Mouse (Mus musculus): ENCODE results near the gene Tmem44. TPM values are rescaled to one million over a fixed set of nuclear protein-coding genes. Genes with fewer than 3 reads are reported as not detected.
A peak's percentile ranks its signal among the peaks of the same experiment; 100 is the strongest.

The Tmem44 gene
- 23.5 and 23.8 TPM in 2 replicates for polyA plus RNA-seq (2015; fragmentation: Nextera tagmentation; extraction: Ambion mirVana)

GRCm38 (mm10) chr16:30550748-30551192 lies at the start of gene Tmem44:
Tmem44 (minus strand) TSS chr16:30550842.
- Histone ChIP-seq H3K36me3 (ENCODE audit: control insufficient read depth, insufficient read depth, low read length) (peaks cover 12% of the 10 kb centered on the region; the same call in 1 of the 2 replicates), H3K9me3 (ENCODE audit: control insufficient read depth, low read length) (peaks cover 8% of the 10 kb centered on the region), H3K27me3 (ENCODE audit: control insufficient read depth, insufficient read depth, low read depth, low read length) (no peaks in the 10 kb centered on the region), H3K4me1 (replicated peaks; ENCODE audit: control insufficient read depth, insufficient read depth, low read length) (peaks cover 21% of the 10 kb centered on the region), H3K4me2 (ENCODE audit: low read depth, low read length) (peak within 1 kb of the TSS; percentile 86), H3K9ac (ENCODE audit: low read length) (peak within 1 kb of the TSS; percentile 95), H3K4me3 (ENCODE audit: low read length) (peak within 1 kb of the TSS; percentile 76), H3K27ac (ENCODE audit: low read length) (peak within 1 kb of the TSS; percentile 44)
- 3% methylated on average over 14 of the region's 14 CpGs for WGBS
- peak; percentile 26; the same call in 1 of the 2 replicates for ATAC-seq (ENCODE audit: low read depth)

- under 1% methylated on average over 53 of the region's 63 CpGs for WGBS
- no peaks in the 10 kb centered on the region for H3K36me3 ChIP-seq (ENCODE audit: control insufficient read depth, insufficient read depth, low read length)
- no peaks in the 10 kb centered on the region for H3K9me3 ChIP-seq (ENCODE audit: control insufficient read depth, low read length)
- peak within 1 kb of the TSS; percentile 86 for H3K4me3 ChIP-seq (ENCODE audit: low read length)
- H3K27ac ChIP-seq (ENCODE audit: low read length): peak within 1 kb of the TSS; percentile 91
- peak within 1 kb of the TSS; percentile 92 for H3K4me2 ChIP-seq (ENCODE audit: low read depth, low read length)
- 0 out of 2 replicates have a peak, but pooled peaks cover 1% of the 10 kb centered on the region for H3K27me3 ChIP-seq (ENCODE audit: control insufficient read depth, insufficient read depth, low read depth, low read length)
- H3K4me1 ChIP-seq (replicated peaks; ENCODE audit: control insufficient read depth, insufficient read depth, low read length): peaks cover 44% of the 10 kb centered on the region
- peak; percentile 84 for ATAC-seq (ENCODE audit: low read depth)
- H3K9ac ChIP-seq (ENCODE audit: low read length): peak within 1 kb of the TSS; percentile 86
Observed at GRCm38 (mm10) chr16:30599491-30600268, 49.0 kb upstream of the Tmem44 start, which contains the start of gene Fam43a. Fam43a (plus strand) TSS chr16:30599723.

- peak overlapping the region; percentile 47 for H3K4me2 ChIP-seq (ENCODE audit: low read depth, low read length)
- WGBS: 11% methylated on average over 16 of the region's 16 CpGs
Observed at GRCm38 (mm10) chr16:30596959-30597681, 46.5 kb upstream of the Tmem44 start.

GRCm38 (mm10) chr16:30595835-30596557 lies 45.4 kb upstream of the Tmem44 start:
- no peak overlapping the region for H3K4me2 ChIP-seq (ENCODE audit: low read depth, low read length)
- 46% methylated on average over 14 of the region's 14 CpGs for WGBS
- no peak overlapping the region for H3K27ac ChIP-seq (ENCODE audit: low read length)
- H3K27me3 ChIP-seq (ENCODE audit: control insufficient read depth, insufficient read depth, low read depth, low read length): 0 out of 2 replicates have a peak, but pooled peaks cover 2% of the 10 kb centered on the region
- H3K36me3 ChIP-seq (ENCODE audit: control insufficient read depth, insufficient read depth, low read length): no peaks in the 10 kb centered on the region
- peaks cover 11% of the 10 kb centered on the region for H3K4me1 ChIP-seq (replicated peaks; ENCODE audit: control insufficient read depth, insufficient read depth, low read length)
- H3K9me3 ChIP-seq (ENCODE audit: control insufficient read depth, low read length): no peaks in the 10 kb centered on the region
- no peak overlapping the region for H3K9ac ChIP-seq (ENCODE audit: low read length)
- no peak overlapping the region for H3K4me3 ChIP-seq (ENCODE audit: low read length)
- ATAC-seq (ENCODE audit: low read depth): no peak

More at GRCm38 (mm10) chr16:30596959-30597681, 46.5 kb upstream of the Tmem44 start:
- Histone ChIP-seq H3K4me1 (replicated peaks; ENCODE audit: control insufficient read depth, insufficient read depth, low read length) (peaks cover 22% of the 10 kb centered on the region), H3K9me3 (ENCODE audit: control insufficient read depth, low read length) (no peaks in the 10 kb centered on the region), H3K36me3 (ENCODE audit: control insufficient read depth, insufficient read depth, low read length) (no peaks in the 10 kb centered on the region), H3K9ac (ENCODE audit: low read length) (peak overlapping the region; percentile 35; the same call in 1 of the 2 replicates), H3K27ac (ENCODE audit: low read length) (no peak overlapping the region), H3K27me3 (ENCODE audit: control insufficient read depth, insufficient read depth, low read depth, low read length) (0 out of 2 replicates have a peak, but pooled peaks cover 2% of the 10 kb centered on the region), H3K4me3 (ENCODE audit: low read length) (peak overlapping the region; percentile 14; the same call in 1 of the 2 replicates)
- peak; percentile 15; the same call in 1 of the 2 replicates for ATAC-seq (ENCODE audit: low read depth)

GRCm38 (mm10) chr16:30595356-30595755 lies 44.7 kb upstream of the Tmem44 start:
- ATAC-seq (ENCODE audit: low read depth): no peak
- Histone ChIP-seq H3K27me3 (ENCODE audit: control insufficient read depth, insufficient read depth, low read depth, low read length) (0 out of 2 replicates have a peak, but pooled peaks cover 2% of the 10 kb centered on the region), H3K36me3 (ENCODE audit: control insufficient read depth, insufficient read depth, low read length) (no peaks in the 10 kb centered on the region), H3K4me1 (replicated peaks; ENCODE audit: control insufficient read depth, insufficient read depth, low read length) (peaks cover 9% of the 10 kb centered on the region), H3K9me3 (ENCODE audit: control insufficient read depth, low read length) (no peaks in the 10 kb centered on the region), H3K9ac (ENCODE audit: low read length) (no peak overlapping the region), H3K27ac (ENCODE audit: low read length) (no peak overlapping the region), H3K4me3 (ENCODE audit: low read length) (no peak overlapping the region), H3K4me2 (ENCODE audit: low read depth, low read length) (no peak overlapping the region)
- 38% methylated on average over 3 of the region's 3 CpGs for WGBS

- no peak for ATAC-seq (ENCODE audit: low read depth)
- H3K36me3 ChIP-seq (ENCODE audit: control insufficient read depth, insufficient read depth, low read length): no peaks in the 10 kb centered on the region
- no peak overlapping the region for H3K9ac ChIP-seq (ENCODE audit: low read length)
- WGBS: 39% methylated on average over 3 of the region's 3 CpGs
- no peak overlapping the region for H3K4me2 ChIP-seq (ENCODE audit: low read depth, low read length)
- no peak overlapping the region for H3K4me3 ChIP-seq (ENCODE audit: low read length)
- H3K27me3 ChIP-seq (ENCODE audit: control insufficient read depth, insufficient read depth, low read depth, low read length): 0 out of 2 replicates have a peak, but pooled peaks cover 2% of the 10 kb centered on the region
- H3K4me1 ChIP-seq (replicated peaks; ENCODE audit: control insufficient read depth, insufficient read depth, low read length): peaks cover 9% of the 10 kb centered on the region
- H3K27ac ChIP-seq (ENCODE audit: low read length): no peak overlapping the region
- no peaks in the 10 kb centered on the region for H3K9me3 ChIP-seq (ENCODE audit: control insufficient read depth, low read length)
Observed at GRCm38 (mm10) chr16:30591990-30592389, 41.3 kb upstream of the Tmem44 start.

GRCm38 (mm10) chr16:30590264-30591209 lies 39.9 kb upstream of the Tmem44 start:
- Histone ChIP-seq H3K4me3 (ENCODE audit: low read length) (no peak overlapping the region), H3K27me3 (ENCODE audit: control insufficient read depth, insufficient read depth, low read depth, low read length) (0 out of 2 replicates have a peak, but pooled peaks cover 2% of the 10 kb centered on the region), H3K4me1 (replicated peaks; ENCODE audit: control insufficient read depth, insufficient read depth, low read length) (peaks cover 7% of the 10 kb centered on the region; the same call in 1 of the 2 replicates), H3K9me3 (ENCODE audit: control insufficient read depth, low read length) (no peaks in the 10 kb centered on the region), H3K36me3 (ENCODE audit: control insufficient read depth, insufficient read depth, low read length) (no peaks in the 10 kb centered on the region), H3K9ac (ENCODE audit: low read length) (no peak overlapping the region), H3K4me2 (ENCODE audit: low read depth, low read length) (no peak overlapping the region), H3K27ac (ENCODE audit: low read length) (no peak overlapping the region)
- ATAC-seq (ENCODE audit: low read depth): no peak
- 31% methylated on average over 7 of the region's 7 CpGs for WGBS
